Mouse (Mus musculus) limb, embryonic 15.5 days (tissue): ENCODE results near the gene Mrpl39. TPM values are rescaled to one million over a fixed set of nuclear protein-coding genes. Genes with fewer than 3 reads are reported as not detected.

ENCODE experiments used
- ATAC-seq: fragments of 200-750 bp; cut with Nextera tagmentation; 2 replicates; pipeline ENCODE4 v1.8.0; 2017; ENCODE audit warnings: low read depth, moderate TSS enrichment; ENCODE audit not compliant: insufficient number of reproducible peaks, low FRiP score, low TSS enrichment
- H3K27ac ChIP-seq: fragments of 300-500 bp; sonication (generic); 2 replicates; pipeline ENCODE4 v1.5.1; 2015; ENCODE audit warnings: moderate library complexity, mild to moderate bottlenecking, inconsistent platforms
- H3K27me3 ChIP-seq: fragments of 300-500 bp; sonication (generic); 2 replicates; pipeline ENCODE4 v1.6.1; 2015; ENCODE audit warnings: inconsistent platforms
- H3K36me3 ChIP-seq: fragments of 300-500 bp; sonication (generic); 2 replicates; pipeline ENCODE4 v1.6.1; 2015; ENCODE audit warnings: inconsistent platforms
- H3K4me1 ChIP-seq: fragments of 300-500 bp; sonication (generic); 2 replicates; pipeline ENCODE4 v1.6.1; 2015; ENCODE audit warnings: inconsistent platforms
- H3K4me2 ChIP-seq: fragments of 300-500 bp; sonication (generic); 2 replicates; pipeline ENCODE4 v1.6.1; 2015; ENCODE audit warnings: mild to moderate bottlenecking, inconsistent platforms
- H3K4me3 ChIP-seq: fragments of 300-500 bp; sonication (generic); 2 replicates; pipeline ENCODE4 v1.5.1; 2015; ENCODE audit warnings: mild to moderate bottlenecking, inconsistent platforms
- H3K9ac ChIP-seq: fragments of 300-500 bp; sonication (generic); 2 replicates; pipeline ENCODE4 v1.6.1; 2015; ENCODE audit warnings: inconsistent platforms
- H3K9me3 ChIP-seq: fragments of 300-500 bp; sonication (generic); 2 replicates; pipeline ENCODE4 v1.6.1; 2016; ENCODE audit warnings: inconsistent platforms
- WGBS: fragments of 180-500 bp; shearing (Covaris S2); methylation state at CpG from one replicate; pipeline ENCODE4 v1.1.7; 2015; 5-methylcytosine and 5-hydroxymethylcytosine counted together
- polyA plus RNA-seq: library from polyadenylated mRNA; unstranded; fragments of >200 nt; fragmentation: Nextera tagmentation; extraction: Ambion mirVana; gene quantifications from 2 replicates; pipeline ENCODE4 v1.2.1, GENCODE M21; 2015

Mrpl39 gene
- polyA plus RNA-seq, 1 experiment from 2014 or later = 39.2 TPM

DNA sequence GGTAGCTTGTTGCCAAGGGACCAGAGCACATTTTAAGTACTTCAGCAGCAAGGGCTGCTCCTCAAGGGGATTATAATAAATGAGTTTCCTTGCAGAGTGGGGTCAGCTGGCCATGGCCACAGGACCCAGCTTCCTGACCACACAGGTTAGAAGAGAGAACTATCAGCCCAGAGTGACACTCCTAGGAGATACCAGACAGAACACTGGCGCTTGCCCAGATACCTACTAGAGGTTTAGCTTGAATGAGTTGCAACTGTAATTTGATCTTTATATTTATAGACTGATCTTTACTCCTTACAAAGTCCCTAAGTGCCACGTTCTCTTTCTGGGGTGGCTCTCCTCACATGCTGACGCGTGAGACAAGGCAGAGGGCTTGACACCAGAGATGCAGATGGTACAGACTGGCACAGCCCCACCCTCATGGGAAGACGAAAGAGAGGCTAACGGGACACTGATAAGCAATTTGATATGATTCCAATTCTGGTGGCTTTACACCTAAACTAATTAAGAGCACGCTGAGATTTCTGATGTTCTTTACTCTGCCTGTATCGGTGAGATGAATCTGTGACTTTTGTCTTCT lies 30.8 kb downstream of the Mrpl39 start:
- no peak overlapping the region for H3K9ac ChIP-seq
- no peak overlapping the region for H3K4me2 ChIP-seq
- H3K36me3 ChIP-seq = no peaks in the 10 kb centered on the region
- H3K9me3 ChIP-seq = no peaks in the 10 kb centered on the region
- ATAC-seq = no peak
- H3K4me3 ChIP-seq = no peak overlapping the region
- H3K27ac ChIP-seq = no peak overlapping the region
- H3K27me3 ChIP-seq = no peaks in the 10 kb centered on the region
- peaks cover 3% of the 10 kb centered on the region for H3K4me1 ChIP-seq
- WGBS = 63% methylated on average over 8 of the region's 8 CpGs

DNA sequence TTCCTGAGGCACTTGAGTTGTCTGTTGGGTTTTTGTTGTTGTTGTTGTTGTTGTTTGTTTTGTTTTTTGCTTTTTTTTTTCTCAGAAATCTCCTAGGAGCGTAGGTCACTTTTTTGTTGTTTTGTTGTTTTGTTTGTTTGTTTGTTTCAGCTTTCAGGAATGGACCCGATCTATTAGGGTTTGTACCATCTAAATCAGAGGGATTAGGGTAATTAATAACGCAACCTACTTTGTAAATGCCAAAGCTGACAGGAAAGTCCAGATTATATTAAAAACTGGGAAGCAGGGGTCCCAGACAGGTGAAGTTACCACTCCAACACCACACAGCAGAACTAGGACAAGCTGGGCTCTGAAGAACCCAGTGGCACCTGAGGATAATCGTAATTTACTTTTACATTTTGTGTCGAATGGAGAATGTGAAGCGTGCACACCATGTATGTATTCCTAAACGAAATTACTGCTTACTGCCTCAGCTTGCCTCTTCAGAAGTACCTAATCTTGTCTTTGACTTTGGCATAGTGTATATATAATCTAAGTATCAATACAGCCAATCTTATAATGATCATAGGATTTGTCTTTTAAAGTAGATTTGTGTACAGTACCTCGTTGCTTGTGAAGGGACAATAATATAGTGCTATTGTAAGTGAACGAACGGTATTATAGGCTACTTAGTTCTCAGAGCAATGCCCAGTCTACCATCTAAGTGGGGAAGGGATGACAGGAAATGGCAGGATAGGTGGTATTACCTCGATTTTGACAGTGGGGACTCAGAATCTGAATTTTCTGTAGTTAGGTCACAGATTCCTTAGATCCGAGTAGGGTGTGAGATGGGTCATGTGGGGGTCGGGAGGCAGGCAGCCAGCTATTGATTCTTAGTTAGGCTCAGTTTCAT lies 31.5 kb downstream of the Mrpl39 start:
- Histone ChIP-seq H3K4me1 (peaks cover 3% of the 10 kb centered on the region), H3K4me2 (peak overlapping the region; percentile 95), H3K36me3 (no peaks in the 10 kb centered on the region), H3K27ac (no peak overlapping the region), H3K4me3 (peak overlapping the region; percentile 63), H3K9ac (0 out of 2 replicates have a peak overlapping the region, but pooled peaks have one; percentile 54), H3K27me3 (no peaks in the 10 kb centered on the region), H3K9me3 (no peaks in the 10 kb centered on the region)
- WGBS = 58% methylated on average over 13 of the region's 13 CpGs
- ATAC-seq = no peak

DNA sequence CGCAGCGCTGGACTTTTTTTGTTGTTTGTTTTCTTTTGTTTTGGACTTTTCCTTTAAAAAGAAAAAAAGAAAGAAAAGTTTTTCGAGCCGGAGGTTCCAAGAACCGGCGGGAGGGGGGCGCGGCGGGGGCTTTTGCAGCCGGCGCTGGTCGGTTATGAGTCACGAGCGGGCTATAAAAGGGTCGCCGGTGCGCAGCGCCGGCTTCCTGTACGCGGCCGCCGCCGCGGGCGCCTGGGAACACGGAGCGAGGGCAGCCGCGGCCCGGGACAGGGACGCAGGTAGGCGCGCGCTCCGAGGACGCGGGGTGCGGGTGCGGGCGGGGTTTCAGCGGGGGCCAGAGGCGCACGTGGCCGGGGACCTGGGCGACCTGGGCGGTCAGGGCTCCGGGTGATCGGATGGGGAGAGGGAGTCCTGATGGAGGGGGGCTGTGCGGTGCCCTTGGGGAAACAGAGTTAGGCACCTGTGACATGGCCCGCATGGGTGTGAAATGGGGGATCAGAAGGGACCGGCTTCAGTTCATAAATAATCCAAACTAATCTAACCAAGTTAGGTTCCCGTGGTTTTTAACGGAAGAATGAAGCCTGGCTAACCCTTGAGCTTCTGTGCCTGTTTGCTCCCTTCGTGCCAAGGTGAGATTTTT lies 32.3 kb downstream of the Mrpl39 start:
- no peaks in the 10 kb centered on the region for H3K9me3 ChIP-seq
- WGBS = under 1% methylated on average over 55 of the region's 55 CpGs
- H3K4me3 ChIP-seq = peak overlapping the region; percentile 63
- H3K4me1 ChIP-seq = peaks cover 3% of the 10 kb centered on the region
- H3K4me2 ChIP-seq = peak overlapping the region; percentile 95
- no peak overlapping the region for H3K27ac ChIP-seq
- no peaks in the 10 kb centered on the region for H3K36me3 ChIP-seq
- 0 out of 2 replicates have a peak, but pooled peaks have one; percentile 45 for ATAC-seq
- H3K9ac ChIP-seq = peak overlapping the region; percentile 54; the same call in 1 of the 2 replicates
- no peaks in the 10 kb centered on the region for H3K27me3 ChIP-seq

DNA sequence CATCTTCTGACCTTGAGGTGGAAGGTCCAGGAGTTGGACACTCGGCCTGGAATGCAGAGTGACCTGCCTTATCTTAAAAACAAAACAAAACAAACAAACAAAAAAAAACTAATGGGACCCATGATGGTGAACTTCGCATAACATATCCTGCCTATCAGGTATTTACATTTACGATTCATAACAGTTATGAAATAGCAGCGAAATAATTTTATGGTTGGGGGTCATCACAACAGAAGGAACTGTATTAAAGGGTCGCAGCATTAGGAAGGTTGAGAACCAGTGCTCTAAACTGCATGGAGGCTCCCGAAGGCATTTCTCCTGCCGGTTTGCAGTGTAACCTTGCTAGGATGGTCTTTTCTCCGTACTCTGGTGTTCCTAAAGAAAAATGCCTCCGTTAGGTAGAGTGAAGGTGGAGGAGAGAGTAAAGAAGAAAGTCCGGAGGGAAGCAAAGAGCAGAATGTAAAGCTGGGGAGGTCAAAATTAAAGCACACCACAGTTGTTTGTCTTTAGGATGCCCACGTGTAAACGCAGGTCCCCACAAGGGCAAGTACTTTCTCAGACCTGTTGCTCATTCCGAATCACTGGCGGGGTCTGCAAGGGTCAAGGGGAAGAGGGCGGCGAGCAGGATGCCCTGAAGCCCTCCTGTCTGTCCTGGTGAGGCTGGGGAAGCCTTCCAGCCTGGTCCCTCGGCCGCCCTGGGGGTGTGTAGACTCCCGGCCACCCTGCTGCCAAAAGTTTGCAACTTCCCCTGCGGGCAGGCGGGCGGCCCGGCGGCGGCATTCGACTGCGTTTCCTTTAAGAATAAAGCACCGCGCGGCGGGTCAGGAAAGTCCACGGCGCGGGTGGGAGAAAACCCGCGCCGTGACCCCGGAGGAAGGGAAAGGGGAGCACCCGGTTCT lies 33.1 kb downstream of the Mrpl39 start:
- no peaks in the 10 kb centered on the region for H3K36me3 ChIP-seq
- 12% methylated on average over 39 of the region's 39 CpGs for WGBS

DNA sequence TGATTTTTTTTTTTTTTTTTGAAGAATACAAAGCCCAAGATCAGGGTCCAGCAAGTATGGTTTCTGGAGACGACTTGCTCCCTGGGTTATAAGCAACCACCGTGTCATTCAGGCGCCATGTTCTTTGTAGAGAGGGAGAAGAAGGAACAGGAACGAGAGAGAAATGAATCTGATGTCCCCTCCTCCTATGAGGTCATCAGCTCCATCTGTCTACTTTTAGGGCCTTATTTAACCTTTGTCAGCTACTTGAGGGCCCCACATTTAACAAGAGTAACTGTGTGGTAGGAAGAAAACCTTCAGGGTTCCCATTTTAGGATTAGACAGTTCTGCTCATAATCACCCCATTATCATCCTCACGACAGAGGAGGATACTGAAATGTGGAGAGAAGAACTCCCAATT lies 34.5 kb downstream of the Mrpl39 start:
- no peaks in the 10 kb centered on the region for H3K9me3 ChIP-seq
- no peak overlapping the region for H3K4me2 ChIP-seq
- no peak overlapping the region for H3K27ac ChIP-seq
- H3K4me1 ChIP-seq = peaks cover 3% of the 10 kb centered on the region
- WGBS = 89% methylated on average over 5 of the region's 5 CpGs
- no peak for ATAC-seq
- H3K4me3 ChIP-seq = no peak overlapping the region
- H3K27me3 ChIP-seq = no peaks in the 10 kb centered on the region
- H3K36me3 ChIP-seq = no peaks in the 10 kb centered on the region
- no peak overlapping the region for H3K9ac ChIP-seq

More for the DNA sequence above, 33.1 kb downstream of the Mrpl39 start:
- Histone ChIP-seq H3K4me1 (peaks cover 3% of the 10 kb centered on the region), H3K27me3 (no peaks in the 10 kb centered on the region), H3K9ac (peak overlapping the region; percentile 54), H3K4me3 (peak overlapping the region; percentile 63), H3K4me2 (peak overlapping the region; percentile 95), H3K9me3 (no peaks in the 10 kb centered on the region), H3K27ac (no peak overlapping the region)
- ATAC-seq = no peak

DNA sequence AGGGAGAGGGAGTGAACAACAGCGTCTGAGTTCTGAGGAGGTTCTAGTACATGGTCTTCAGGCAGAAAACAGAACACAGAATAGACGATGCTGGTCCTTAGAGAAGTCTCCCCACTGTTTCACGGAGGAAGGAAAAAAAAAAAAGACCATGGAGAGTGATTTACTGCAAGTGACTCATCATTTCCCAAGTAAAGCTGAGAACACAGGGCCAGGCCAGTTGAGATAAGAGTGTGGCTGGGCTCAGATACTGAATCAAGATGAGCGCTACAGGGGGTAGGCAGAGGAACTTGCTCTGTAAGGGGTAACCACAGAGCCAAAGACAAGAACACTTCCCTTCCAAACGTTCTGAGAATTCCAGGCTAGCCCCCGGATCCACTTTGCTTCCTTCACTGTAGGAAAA lies 36.8 kb downstream of the Mrpl39 start:
- Histone ChIP-seq H3K9ac (no peak overlapping the region), H3K4me1 (peaks cover 3% of the 10 kb centered on the region), H3K27ac (no peak overlapping the region), H3K36me3 (no peaks in the 10 kb centered on the region), H3K4me3 (no peak overlapping the region), H3K4me2 (no peak overlapping the region), H3K27me3 (no peaks in the 10 kb centered on the region), H3K9me3 (no peaks in the 10 kb centered on the region)
- ATAC-seq = no peak
- WGBS = 65% methylated on average over 6 of the region's 6 CpGs

DNA sequence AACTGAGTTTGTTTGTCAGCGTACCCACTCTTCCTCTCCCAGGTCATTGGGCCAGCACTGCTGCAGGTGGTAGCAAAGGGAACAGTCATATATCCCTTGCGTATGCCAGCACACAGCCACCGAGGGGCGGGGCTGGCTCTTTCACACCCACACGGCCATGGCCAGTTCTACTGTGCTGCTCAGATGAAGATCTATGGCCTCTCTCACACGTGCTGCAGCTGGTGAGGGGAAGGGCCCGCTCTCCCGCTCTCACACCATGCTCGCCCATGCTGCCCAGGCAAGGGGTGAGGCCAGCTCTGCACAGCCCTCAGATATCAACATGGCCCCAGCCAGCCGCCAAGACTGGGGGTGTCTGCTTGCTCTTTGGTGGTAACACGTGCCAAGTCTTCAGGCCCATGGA lies 39.4 kb downstream of the Mrpl39 start:
- Histone ChIP-seq H3K9ac (no peak overlapping the region), H3K27ac (no peak overlapping the region), H3K4me1 (no peaks in the 10 kb centered on the region), H3K9me3 (no peaks in the 10 kb centered on the region), H3K36me3 (no peaks in the 10 kb centered on the region), H3K4me3 (no peak overlapping the region), H3K4me2 (no peak overlapping the region), H3K27me3 (no peaks in the 10 kb centered on the region)
- peak; percentile 65; the same call in 1 of the 2 replicates for ATAC-seq
- 82% methylated on average over 11 of the region's 11 CpGs for WGBS

DNA sequence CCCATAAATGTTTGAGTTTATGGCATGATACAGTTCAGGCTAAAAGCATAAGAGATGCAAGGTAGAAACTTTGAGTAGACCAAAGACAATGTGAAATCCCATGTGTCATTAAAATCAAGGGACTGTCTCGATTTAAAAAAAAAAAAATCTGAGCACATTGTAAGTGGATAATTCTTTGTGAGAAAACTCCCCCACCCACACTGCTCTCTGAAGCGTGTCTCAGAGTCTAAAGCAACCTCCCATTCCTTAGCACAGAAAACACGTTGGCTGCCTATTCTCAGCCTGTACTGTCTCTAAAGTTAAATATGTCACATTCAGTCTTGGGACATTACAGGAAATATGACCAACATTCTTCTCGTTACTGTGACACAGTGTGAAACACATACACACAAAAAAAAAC lies 53.6 kb downstream of the Mrpl39 start:
- Histone ChIP-seq H3K36me3 (no peaks in the 10 kb centered on the region), H3K9me3 (no peaks in the 10 kb centered on the region), H3K4me1 (no peaks in the 10 kb centered on the region), H3K4me3 (no peak overlapping the region), H3K27me3 (no peaks in the 10 kb centered on the region), H3K9ac (no peak overlapping the region), H3K27ac (no peak overlapping the region), H3K4me2 (no peak overlapping the region)
- WGBS = 62% methylated on average over 4 of the region's 4 CpGs
- no peak for ATAC-seq

DNA sequence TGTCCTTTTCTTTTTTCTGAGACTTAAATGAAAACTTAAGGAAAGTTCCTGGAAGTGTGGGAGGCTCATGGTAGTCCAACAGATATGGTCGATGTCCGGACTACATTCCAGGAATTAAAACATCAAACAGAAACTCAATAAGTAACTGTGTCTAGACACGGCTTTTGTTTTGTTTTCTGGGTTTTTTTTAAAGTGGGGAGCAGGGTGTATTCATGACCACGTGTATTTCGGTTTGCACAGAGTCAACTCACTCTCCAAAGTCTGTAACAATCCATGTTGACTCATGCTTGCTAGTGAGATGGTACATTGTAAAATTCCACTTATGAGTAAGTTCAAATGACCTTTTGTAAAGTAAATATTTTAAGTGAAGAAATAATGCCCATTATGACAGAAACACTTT lies 54.8 kb downstream of the Mrpl39 start:
- no peak overlapping the region for H3K4me2 ChIP-seq
- H3K9me3 ChIP-seq = no peaks in the 10 kb centered on the region
- H3K4me1 ChIP-seq = no peaks in the 10 kb centered on the region
- no peak overlapping the region for H3K9ac ChIP-seq
- no peaks in the 10 kb centered on the region for H3K27me3 ChIP-seq
- no peak overlapping the region for H3K27ac ChIP-seq
- no peaks in the 10 kb centered on the region for H3K36me3 ChIP-seq
- no peak for ATAC-seq
- WGBS = 84% methylated on average over 5 of the region's 5 CpGs
- H3K4me3 ChIP-seq = no peak overlapping the region

DNA sequence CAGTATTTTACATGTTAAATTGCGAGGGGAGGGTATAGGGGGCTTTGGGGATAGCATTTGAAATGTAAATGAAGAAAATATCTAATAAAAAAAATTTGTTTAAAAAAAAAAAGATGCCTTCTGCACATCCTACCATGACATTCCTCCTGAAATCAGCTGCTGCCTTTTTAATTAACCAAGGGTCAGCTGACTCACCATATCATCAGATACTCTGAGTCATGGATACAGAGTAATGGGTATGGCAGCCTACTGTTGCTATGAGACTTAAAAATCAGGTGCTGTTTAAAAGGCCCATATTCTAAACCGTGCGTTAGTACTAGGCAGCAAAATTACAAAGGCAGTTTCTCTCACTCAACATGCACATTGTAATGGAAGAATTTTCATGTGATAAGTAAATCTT lies 58.2 kb downstream of the Mrpl39 start:
- H3K4me2 ChIP-seq = no peak overlapping the region
- no peaks in the 10 kb centered on the region for H3K36me3 ChIP-seq
- H3K9ac ChIP-seq = no peak overlapping the region
- H3K9me3 ChIP-seq = no peaks in the 10 kb centered on the region
- H3K4me1 ChIP-seq = no peaks in the 10 kb centered on the region
- no peaks in the 10 kb centered on the region for H3K27me3 ChIP-seq
- no peak overlapping the region for H3K27ac ChIP-seq
- ATAC-seq = no peak
- H3K4me3 ChIP-seq = no peak overlapping the region
- 87% methylated on average over 3 of the region's 3 CpGs for WGBS
